Mouse (Mus musculus): Measurements from ENCODE around the gene Fbxl21.
A peak's percentile ranks its signal among the peaks of the same experiment; 100 is the strongest.

The Fbxl21 gene

GRCm38 (mm10) chr13:56522081-56522820 lies at the start of gene Fbxl21:
TSS of gene Fbxl21 (plus strand) at chr13:56522472.
- peak; percentile 97 to 98 for DNase-seq

GRCm38 (mm10) chr13:56472661-56473060 lies 49.6 kb upstream of the Fbxl21 start:
- DNase-seq, result no peak

- peak; percentile 52 to 53 for DNase-seq
These were observed 46.9 kb upstream of the Fbxl21 start for GRCm38 (mm10) chr13:56475363-56475762.

- DNase-seq, result no peak
These were observed 45.5 kb upstream of the Fbxl21 start for GRCm38 (mm10) chr13:56476790-56477189.

- DNase-seq, result peak; percentile 52 to 83
These were observed 45.0 kb upstream of the Fbxl21 start for GRCm38 (mm10) chr13:56477271-56477670.

GRCm38 (mm10) chr13:56478027-56478426 lies 44.2 kb upstream of the Fbxl21 start:
- no peak for DNase-seq

- DNase-seq, result no peak
These were observed 40.1 kb upstream of the Fbxl21 start, which contains the start of gene Il9 for GRCm38 (mm10) chr13:56482146-56482545. TSS of gene Il9 (minus strand) at chr13:56482246.

- no peak for DNase-seq
These were observed 34.3 kb upstream of the Fbxl21 start for GRCm38 (mm10) chr13:56488012-56488411.

- DNase-seq, result no peak
These were observed 27.8 kb upstream of the Fbxl21 start for GRCm38 (mm10) chr13:56494440-56494839.

- DNase-seq, result peak in 1 of 2 experiments; percentile 35
These were observed 22.1 kb upstream of the Fbxl21 start for GRCm38 (mm10) chr13:56500132-56500531.

- DNase-seq, result no peak
These were observed 21.6 kb upstream of the Fbxl21 start for GRCm38 (mm10) chr13:56500636-56501035.

- no peak for DNase-seq
These were observed 20.3 kb upstream of the Fbxl21 start for GRCm38 (mm10) chr13:56501866-56502420.

- DNase-seq, result no peak
These were observed 15.3 kb upstream of the Fbxl21 start for GRCm38 (mm10) chr13:56506871-56507496.

GRCm38 (mm10) chr13:56509796-56510195 lies 12.5 kb upstream of the Fbxl21 start:
- DNase-seq, result peak; percentile 61 to 74

- DNase-seq, result no peak
These were observed 8.7 kb upstream of the Fbxl21 start for GRCm38 (mm10) chr13:56513595-56513994.

- DNase-seq, result no peak
These were observed 6.0 kb upstream of the Fbxl21 start for GRCm38 (mm10) chr13:56516311-56516710.

- no peak for DNase-seq
These were observed 5.5 kb upstream of the Fbxl21 start for GRCm38 (mm10) chr13:56516816-56517215.

GRCm38 (mm10) chr13:56522821-56523167 lies 522 bp downstream of the Fbxl21 start:
- no peak for DNase-seq

- no peak for DNase-seq
These were observed 4.6 kb downstream of the Fbxl21 start for GRCm38 (mm10) chr13:56526871-56527270.

GRCm38 (mm10) chr13:56527846-56528245 lies 5.6 kb downstream of the Fbxl21 start:
- DNase-seq, result no peak

GRCm38 (mm10) chr13:56528281-56528680 lies 6.0 kb downstream of the Fbxl21 start:
- peak in 1 of 2 experiments; percentile 22 for DNase-seq

- DNase-seq, result no peak
These were observed 6.8 kb downstream of the Fbxl21 start for GRCm38 (mm10) chr13:56529031-56529430.

GRCm38 (mm10) chr13:56529685-56530084 lies 7.4 kb downstream of the Fbxl21 start:
- DNase-seq, result no peak

GRCm38 (mm10) chr13:56534931-56535330 lies 12.7 kb downstream of the Fbxl21 start:
- DNase-seq, result no peak
